Comparison of ENCODE assay signal across 10 mouse cellular contexts in the genomic region with DNA sequence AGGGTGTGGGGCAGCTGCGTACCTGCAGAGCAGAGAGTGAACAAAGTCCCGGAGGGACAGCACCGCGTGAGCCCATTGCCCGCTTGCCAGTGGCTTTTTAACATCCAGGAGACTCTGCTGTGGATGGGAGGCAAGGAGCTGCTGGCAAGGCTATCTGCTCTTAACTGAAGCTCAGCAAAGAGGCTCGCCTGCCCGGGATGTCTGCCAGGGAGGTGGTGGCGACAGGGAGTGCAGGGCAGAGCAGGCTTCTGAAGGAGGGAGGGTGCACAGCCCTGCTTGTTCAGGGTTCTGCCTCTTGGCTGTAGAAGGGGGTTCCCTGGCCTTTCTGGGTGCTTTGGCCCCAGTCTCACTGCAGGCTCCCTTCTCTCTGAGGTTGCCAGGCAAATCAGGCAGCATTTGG. TPM values are rescaled to one million over a fixed set of nuclear protein-coding genes. Genes with fewer than 3 reads are reported as not detected.
DNase-seq lines count a peak whose midpoint lies in the region; ATAC-seq and TF ChIP-seq lines count a peak whose summit lies in the region.
"Had no signal": no experiment of that assay in that cellular context is flagged by ENCODE, and none has a peak within 500 bp of the region (broad histone marks: within the 10 kb centered on the region; RNA-seq: fewer than 3 reads in every experiment).

No protein-coding gene starts in this region.

- no peaks in the 10 kb centered on the region for H3K27me3 ChIP-seq in hindbrain, postnatal 0 days (ENCODE audit: insufficient read depth, low read length)
- no peaks in the 10 kb centered on the region for H3K27me3 ChIP-seq in hindbrain, embryonic 11.5 days (ENCODE audit: control insufficient read depth, insufficient read depth, low read length)
- H3K27me3 ChIP-seq: limb, embryonic 13.5 days had no signal

- H3K9me3 ChIP-seq in hindbrain, postnatal 0 days (ENCODE audit: low read length): no peaks in the 10 kb centered on the region
- H3K9me3 ChIP-seq in hindbrain, embryonic 11.5 days (ENCODE audit: control insufficient read depth, low read length): no peaks in the 10 kb centered on the region
- H3K9me3 ChIP-seq: limb, embryonic 13.5 days had no signal

- H3K27ac ChIP-seq in hindbrain, postnatal 0 days: no peak overlapping the region
- no peak overlapping the region for H3K27ac ChIP-seq in hindbrain, embryonic 11.5 days (ENCODE audit: low read depth, low read length)
- H3K27ac ChIP-seq: limb, embryonic 13.5 days had no signal

- H3K4me3 ChIP-seq in hindbrain, postnatal 0 days (ENCODE audit: low read length): no peak overlapping the region
- no peak overlapping the region for H3K4me3 ChIP-seq in hindbrain, embryonic 11.5 days (ENCODE audit: low read depth, low read length)
- H3K4me3 ChIP-seq: limb, embryonic 13.5 days had no signal

- TF ChIP-seq CTCF in hindbrain, postnatal 0 days (IDR thresholded peaks at IDR 0.05; ENCODE audit: low read depth): no peak

- DNase-seq in hindbrain, postnatal 0 days (ENCODE audit: low spot score): peak; percentile 56
- DNase-seq in hindbrain, embryonic 11.5 days (ENCODE audit: low spot score): no peak
- DNase-seq in cerebellum, postnatal 25 days: peak; percentile 49 to 77
- peak; percentile 75 to 77 for DNase-seq in heart, postnatal 10 days
- peak; percentile 37 to 41 for DNase-seq in right cerebral cortex, postnatal 36 days (ENCODE audit: low spot score in 2 of 2)
- DNase-seq in kidney, postnatal 4 days: no peak
- DNase-seq: thymus, postnatal 14 days had no signal

- H3K4me2 ChIP-seq in hindbrain, postnatal 0 days (ENCODE audit: low read depth, low read length): no peak overlapping the region
- H3K4me2 ChIP-seq in hindbrain, embryonic 11.5 days (replicated peaks; ENCODE audit: low read depth, low read length): no peak overlapping the region
- H3K4me2 ChIP-seq: limb, embryonic 13.5 days had no signal

- 68% methylated on average over 8 of the region's 8 CpGs for WGBS in hindbrain, postnatal 0 days
- WGBS in hindbrain, embryonic 11.5 days: 88% methylated on average over 8 of the region's 8 CpGs

- no peak for ATAC-seq in hindbrain, postnatal 0 days
- no peak for ATAC-seq in hindbrain, embryonic 11.5 days (ENCODE audit: low FRiP score)
- no peak for ATAC-seq in CD4-positive, CD25-positive, alpha-beta regulatory T cell, adult 4 months
- ATAC-seq: intestine, embryonic 16.5 days had no signal

- no peaks in the 10 kb centered on the region for H3K4me1 ChIP-seq in hindbrain, postnatal 0 days (ENCODE audit: insufficient read depth, low read length)
- no peaks in the 10 kb centered on the region for H3K4me1 ChIP-seq in hindbrain, embryonic 11.5 days (replicated peaks; ENCODE audit: control insufficient read depth, insufficient read depth, low read length)
- H3K4me1 ChIP-seq: limb, embryonic 13.5 days had no signal

- H3K36me3 ChIP-seq in hindbrain, postnatal 0 days (ENCODE audit: insufficient read depth, low read length): peaks cover 50% of the 10 kb centered on the region
- H3K36me3 ChIP-seq in hindbrain, embryonic 11.5 days (ENCODE audit: control insufficient read depth, insufficient read depth, low read length): no peaks in the 10 kb centered on the region

- intact Hi-C loops in heart, postnatal 10 days (cut with DNase I): no loop called here

- H3K9ac ChIP-seq in hindbrain, postnatal 0 days (replicated peaks; ENCODE audit: low read length): no peak overlapping the region
- H3K9ac ChIP-seq in hindbrain, embryonic 11.5 days (ENCODE audit: low read depth, low read length): no peak overlapping the region
- H3K9ac ChIP-seq: limb, embryonic 13.5 days had no signal

RNA-seq across cellular contexts. Expression of gene Dpf1, which starts 50.4 kb away (rescaled TPM):
- total RNA-seq in hindbrain, postnatal 0 days (2014; rRNA removed): 131 and 158 TPM in 2 replicates
- polyA plus RNA-seq in hindbrain, postnatal 0 days (2015; fragmentation: Nextera tagmentation; extraction: Ambion mirVana): 105 and 111 TPM in 2 replicates
- 60.9 and 73.6 TPM in 2 replicates for polyA plus RNA-seq in hindbrain, embryonic 11.5 days (2014; fragmentation: Nextera tagmentation; extraction: Ambion mirVana)
- total RNA-seq in heart, postnatal 10 days (2021): 1 to 10 TPM in 1 of 2 experiments, under 1 TPM in 1; 0.45 to 2.1 TPM
- polyA plus RNA-seq in CD4-positive, CD25-positive, alpha-beta regulatory T cell, adult 4 months (2017; shearing (Covaris generic)): not detected

Comparison
In these comparisons a context has a peak if more than half of its experiments do, and no peak if none do; other contexts are left out.
1. DNase-seq: peak in hindbrain, postnatal 0 days (single experiment), cerebellum, postnatal 25 days (2 of 2), heart, postnatal 10 days (2 of 2) and right cerebral cortex, postnatal 36 days (2 of 2); none in hindbrain, embryonic 11.5 days (single experiment) and kidney, postnatal 4 days (0 of 2).
2. RNA of gene Dpf1, which starts 50.4 kb away (polyA plus RNA-seq): 105 to 111 TPM in hindbrain, postnatal 0 days and 60.9 to 73.6 TPM in hindbrain, embryonic 11.5 days; not detected in CD4-positive, CD25-positive, alpha-beta regulatory T cell, adult 4 months; every median in the first group is over 10 times any median in the second.